Mouse (Mus musculus): ENCODE data around the gene Pold4. TPM values are rescaled to one million over a fixed set of nuclear protein-coding genes. Genes with fewer than 3 reads are reported as not detected.

The Pold4 gene
- polyA plus RNA-seq, 1 experiment: 96.1 TPM

GRCm38 (mm10) chr19:4191528-4192250 is 40.0 kb upstream of the Pold4 start, which contains the start of gene Ppp1ca:
Gene Ppp1ca, plus strand, starts transcription at chr19:4192065.
- 3% methylated on average over 44 of the region's 47 CpGs for WGBS
- Histone ChIP-seq H3K27me3 (replicated peaks; ENCODE audit: control insufficient read depth, insufficient read depth, low read length) (no peaks in the 10 kb centered on the region), H3K4me1 (ENCODE audit: control insufficient read depth, insufficient read depth, low read length) (peaks cover 11% of the 10 kb centered on the region; the same call in 1 of the 2 replicates), H3K27ac (ENCODE audit: insufficient read depth, low read depth, low read length) (peak within 1 kb of the TSS; percentile 93), H3K36me3 (ENCODE audit: control insufficient read depth, insufficient read depth, low read length) (peaks cover 2% of the 10 kb centered on the region; the same call in 1 of the 2 replicates), H3K4me3 (ENCODE audit: insufficient read depth, low read depth, low read length) (peak within 1 kb of the TSS; percentile 99)
- TF ChIP-seq CTCF (conservative IDR thresholded peaks at IDR 0.05; ENCODE audit: insufficient read depth, insufficient read length, low read depth, low read length) (peak; percentile 60), POLR2A (IDR thresholded peaks at IDR 0.05; ENCODE audit: low read depth, low read length) (peak; percentile 65)
- DNase-seq: peak; percentile 97

- H3K36me3 ChIP-seq (ENCODE audit: control insufficient read depth, insufficient read depth, low read length): peaks cover 2% of the 10 kb centered on the region; the same call in 1 of the 2 replicates
- no peaks in the 10 kb centered on the region for H3K27me3 ChIP-seq (replicated peaks; ENCODE audit: control insufficient read depth, insufficient read depth, low read length)
- H3K27ac ChIP-seq (ENCODE audit: insufficient read depth, low read depth, low read length): peak overlapping the region; percentile 93
- no peak for DNase-seq
- under 1% methylated on average over 38 of the region's 52 CpGs for WGBS
- peaks cover 11% of the 10 kb centered on the region; the same call in 1 of the 2 replicates for H3K4me1 ChIP-seq (ENCODE audit: control insufficient read depth, insufficient read depth, low read length)
- peak overlapping the region; percentile 99 for H3K4me3 ChIP-seq (ENCODE audit: insufficient read depth, low read depth, low read length)
- TF ChIP-seq CTCF (conservative IDR thresholded peaks at IDR 0.05; ENCODE audit: insufficient read depth, insufficient read length, low read depth, low read length) (no peak), POLR2A (IDR thresholded peaks at IDR 0.05; ENCODE audit: low read depth, low read length) (no peak)
Observed at GRCm38 (mm10) chr19:4192251-4192985, 39.3 kb upstream of the Pold4 start.

- peaks cover 2% of the 10 kb centered on the region; the same call in 1 of the 2 replicates for H3K36me3 ChIP-seq (ENCODE audit: control insufficient read depth, insufficient read depth, low read length)
- no peaks in the 10 kb centered on the region for H3K27me3 ChIP-seq (replicated peaks; ENCODE audit: control insufficient read depth, insufficient read depth, low read length)
- no peak for DNase-seq
- no peak for TF ChIP-seq CTCF (conservative IDR thresholded peaks at IDR 0.05; ENCODE audit: insufficient read depth, insufficient read length, low read depth, low read length)
- no peak for TF ChIP-seq POLR2A (IDR thresholded peaks at IDR 0.05; ENCODE audit: low read depth, low read length)
- 46% methylated on average over 6 of the region's 6 CpGs for WGBS
- peaks cover 11% of the 10 kb centered on the region; the same call in 1 of the 2 replicates for H3K4me1 ChIP-seq (ENCODE audit: control insufficient read depth, insufficient read depth, low read length)
- no peak overlapping the region for H3K27ac ChIP-seq (ENCODE audit: insufficient read depth, low read depth, low read length)
- peak overlapping the region; percentile 99 for H3K4me3 ChIP-seq (ENCODE audit: insufficient read depth, low read depth, low read length)
Observed at GRCm38 (mm10) chr19:4193129-4193528, 38.6 kb upstream of the Pold4 start.

- Histone ChIP-seq H3K4me1 (ENCODE audit: control insufficient read depth, insufficient read depth, low read length) (peaks cover 11% of the 10 kb centered on the region; the same call in 1 of the 2 replicates), H3K27me3 (replicated peaks; ENCODE audit: control insufficient read depth, insufficient read depth, low read length) (no peaks in the 10 kb centered on the region), H3K27ac (ENCODE audit: insufficient read depth, low read depth, low read length) (no peak overlapping the region), H3K36me3 (ENCODE audit: control insufficient read depth, insufficient read depth, low read length) (peaks cover 2% of the 10 kb centered on the region; the same call in 1 of the 2 replicates), H3K4me3 (ENCODE audit: insufficient read depth, low read depth, low read length) (no peak overlapping the region)
- TF ChIP-seq POLR2A (IDR thresholded peaks at IDR 0.05; ENCODE audit: low read depth, low read length) (no peak), CTCF (conservative IDR thresholded peaks at IDR 0.05; ENCODE audit: insufficient read depth, insufficient read length, low read depth, low read length) (no peak)
- DNase-seq: no peak
- WGBS: 85% methylated on average over 8 of the region's 8 CpGs
Observed at GRCm38 (mm10) chr19:4194021-4194724, 37.5 kb upstream of the Pold4 start.

GRCm38 (mm10) chr19:4194776-4195650 is 36.7 kb upstream of the Pold4 start:
- TF ChIP-seq CTCF (conservative IDR thresholded peaks at IDR 0.05; ENCODE audit: insufficient read depth, insufficient read length, low read depth, low read length) (no peak), POLR2A (IDR thresholded peaks at IDR 0.05; ENCODE audit: low read depth, low read length) (no peak)
- Histone ChIP-seq H3K4me3 (ENCODE audit: insufficient read depth, low read depth, low read length) (no peak overlapping the region), H3K27ac (ENCODE audit: insufficient read depth, low read depth, low read length) (no peak overlapping the region), H3K36me3 (ENCODE audit: control insufficient read depth, insufficient read depth, low read length) (peaks cover 2% of the 10 kb centered on the region; the same call in 1 of the 2 replicates), H3K4me1 (ENCODE audit: control insufficient read depth, insufficient read depth, low read length) (peaks cover 11% of the 10 kb centered on the region; the same call in 1 of the 2 replicates), H3K27me3 (replicated peaks; ENCODE audit: control insufficient read depth, insufficient read depth, low read length) (no peaks in the 10 kb centered on the region)
- peak; percentile 42 for DNase-seq
- 76% methylated on average over 12 of the region's 12 CpGs for WGBS

GRCm38 (mm10) chr19:4196048-4196447 is 35.7 kb upstream of the Pold4 start:
- WGBS: 53% methylated on average over 2 of the region's 2 CpGs

More at GRCm38 (mm10) chr19:4196048-4196447, 35.7 kb upstream of the Pold4 start:
- H3K4me1 ChIP-seq (ENCODE audit: control insufficient read depth, insufficient read depth, low read length): peaks cover 19% of the 10 kb centered on the region
- no peaks in the 10 kb centered on the region for H3K27me3 ChIP-seq (replicated peaks; ENCODE audit: control insufficient read depth, insufficient read depth, low read length)
- H3K36me3 ChIP-seq (ENCODE audit: control insufficient read depth, insufficient read depth, low read length): peaks cover 2% of the 10 kb centered on the region; the same call in 1 of the 2 replicates
- DNase-seq: no peak
- H3K4me3 ChIP-seq (ENCODE audit: insufficient read depth, low read depth, low read length): no peak overlapping the region
- TF ChIP-seq CTCF (conservative IDR thresholded peaks at IDR 0.05; ENCODE audit: insufficient read depth, insufficient read length, low read depth, low read length) (no peak), POLR2A (IDR thresholded peaks at IDR 0.05; ENCODE audit: low read depth, low read length) (no peak)
- no peak overlapping the region for H3K27ac ChIP-seq (ENCODE audit: insufficient read depth, low read depth, low read length)
